Mouse (Mus musculus) left cerebral cortex, adult 6 months (tissue): Measurements from ENCODE around the gene Calca. TPM values are rescaled to one million over a fixed set of nuclear protein-coding genes. Genes with fewer than 3 reads are reported as not detected.

Experiments used
- long read RNA-seq, 2 experiments: library from polyadenylated mRNA; unstranded; transcript quantifications; one replicate each; pipeline ENCODE4 v2.0.0; 2019 to 2020
- polyA plus RNA-seq: library from polyadenylated mRNA; unstranded; fragments of <200 nt; fragmentation: Nextera tagmentation; gene quantifications from 2 replicates; pipeline ENCODE4 v1.2.3, GENCODE M21; 2021

Gene Calca
- polyA plus RNA-seq = 2.2 and 2.4 TPM in 2 replicates
- long read RNA-seq, experiment 1, partial matches to known transcripts = 0 of 2 reads
- long read RNA-seq, experiment 1, other reads (novel, unspliced or antisense) = 0 of 2 reads
- long read RNA-seq, experiment 2, partial matches to known transcripts = 0 of 1 reads
- long read RNA-seq, experiment 2, other reads (novel, unspliced or antisense) = 0 of 1 reads

DNA sequence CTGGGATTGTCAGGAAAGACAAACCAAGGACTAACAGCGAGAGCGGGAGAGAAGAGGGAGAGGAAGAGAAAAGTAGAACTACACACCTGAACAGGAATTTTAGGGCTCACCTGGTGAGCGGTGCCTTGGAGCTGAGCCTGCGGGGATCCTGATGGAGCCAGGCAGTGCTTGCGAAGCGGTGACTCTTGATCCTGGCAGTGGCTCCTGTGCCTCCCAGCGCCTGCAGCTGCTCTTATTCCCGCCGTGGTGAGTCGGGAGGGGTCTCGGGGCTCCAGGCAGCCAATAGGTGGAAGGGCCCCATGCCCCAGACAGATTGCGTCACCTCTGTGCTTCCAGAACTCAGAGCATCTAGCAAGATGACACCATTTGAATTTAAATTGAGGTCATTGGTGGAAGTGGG is at the start of gene Calca:
TSS of gene Calca (minus strand) at position 256 of the 400 bp plus-strand sequence.

Other genes starting within 250 kb of the Calca start
- gene Pde3b, start 221.1 kb downstream of the Calca start, polyA plus RNA-seq = 1.2 and 1.5 TPM in 2 replicates
- gene Cyp2r1, start 73.4 kb downstream of the Calca start, polyA plus RNA-seq = 1.2 and 1.5 TPM in 2 replicates
- gene Calcb, start 82.3 kb upstream of the Calca start, polyA plus RNA-seq = 0.39 TPM in 1 of 2 replicates, not detected in the other
- gene Insc, start 107.3 kb upstream of the Calca start, polyA plus RNA-seq = 4.3 and 5.2 TPM in 2 replicates